12 mouse cellular contexts compared by ENCODE assay signal in genomic region chr13:3750756-3751155, GRCm38 (mm10). TPM values are rescaled to one million over a fixed set of nuclear protein-coding genes. Genes with fewer than 3 reads are reported as not detected.
DNase-seq lines count a peak whose midpoint lies in the region; ATAC-seq and TF ChIP-seq lines count a peak whose summit lies in the region.
"Had no signal": no experiment of that assay in that cellular context is flagged by ENCODE, and none has a peak within 500 bp of the region (broad histone marks: within the 10 kb centered on the region; RNA-seq: fewer than 3 reads in every experiment).

No protein-coding gene starts in this region.

- 50% methylated on average over 1 of the region's 1 CpGs for WGBS in heart, embryonic 15.5 days
- WGBS in liver, postnatal 0 days (ENCODE audit: insufficient replicate concordance), result 50% methylated on average over 1 of the region's 1 CpGs
- WGBS in stomach, postnatal 0 days, result 35% methylated on average over 1 of the region's 1 CpGs
- WGBS in forebrain, embryonic 14.5 days, result 91% methylated on average over 1 of the region's 1 CpGs

- H3K27me3 ChIP-seq in heart, embryonic 15.5 days, result no peaks in the 10 kb centered on the region
- no peaks in the 10 kb centered on the region for H3K27me3 ChIP-seq in liver, postnatal 0 days (ENCODE audit: insufficient read depth, low read length)
- H3K27me3 ChIP-seq in stomach, postnatal 0 days (ENCODE audit: control insufficient read depth, insufficient read depth, low read length), result no peaks in the 10 kb centered on the region
- H3K27me3 ChIP-seq in forebrain, embryonic 14.5 days (replicated peaks; ENCODE audit: control insufficient read depth, insufficient read depth, low read length), result no peaks in the 10 kb centered on the region
- H3K27me3 ChIP-seq: midbrain, embryonic 12.5 days had no signal

- H3K4me1 ChIP-seq in heart, embryonic 15.5 days (replicated peaks), result peaks cover 11% of the 10 kb centered on the region
- peaks cover 6% of the 10 kb centered on the region for H3K4me1 ChIP-seq in liver, postnatal 0 days (ENCODE audit: insufficient read depth)
- H3K4me1 ChIP-seq in stomach, postnatal 0 days (replicated peaks; ENCODE audit: control insufficient read depth, insufficient read depth), result peaks cover 9% of the 10 kb centered on the region; the same call in 1 of the 2 replicates
- H3K4me1 ChIP-seq in forebrain, embryonic 14.5 days (ENCODE audit: control insufficient read depth, insufficient read depth, low read length), result no peaks in the 10 kb centered on the region

- no peak overlapping the region for H3K9ac ChIP-seq in heart, embryonic 15.5 days
- H3K9ac ChIP-seq in liver, postnatal 0 days (replicated peaks), result no peak overlapping the region
- no peak overlapping the region for H3K9ac ChIP-seq in stomach, postnatal 0 days (ENCODE audit: low read length)
- H3K9ac ChIP-seq in forebrain, embryonic 14.5 days (ENCODE audit: low read length), result no peak overlapping the region
- H3K9ac ChIP-seq: forebrain, postnatal 0 days; midbrain, embryonic 12.5 days had no signal

- H3K9me3 ChIP-seq in heart, embryonic 15.5 days (replicated peaks), result no peaks in the 10 kb centered on the region
- H3K9me3 ChIP-seq in liver, postnatal 0 days (ENCODE audit: low read length), result no peaks in the 10 kb centered on the region
- no peaks in the 10 kb centered on the region for H3K9me3 ChIP-seq in stomach, postnatal 0 days (ENCODE audit: control insufficient read depth, low read length)
- no peaks in the 10 kb centered on the region for H3K9me3 ChIP-seq in forebrain, embryonic 14.5 days (replicated peaks; ENCODE audit: control insufficient read depth, low read length)
- H3K9me3 ChIP-seq: midbrain, embryonic 12.5 days had no signal

- 0 out of 2 replicates have a peak overlapping the region, but pooled peaks have one; percentile 13 for H3K27ac ChIP-seq in heart, embryonic 15.5 days
- H3K27ac ChIP-seq in liver, postnatal 0 days (ENCODE audit: low read depth), result no peak overlapping the region
- peak overlapping the region; percentile 25 for H3K27ac ChIP-seq in stomach, postnatal 0 days (replicated peaks)
- no peak overlapping the region for H3K27ac ChIP-seq in forebrain, embryonic 14.5 days (ENCODE audit: low read depth, low read length)
- H3K27ac ChIP-seq: midbrain, embryonic 12.5 days had no signal

- DNase-seq in urinary bladder, postnatal 25 days (ENCODE audit: low spot score), result peak; percentile 26
- DNase-seq in urinary bladder, postnatal 10 days (ENCODE audit: low spot score), result no peak
- no peak for DNase-seq in liver, postnatal 0 days
- peak; percentile 36 for DNase-seq in stomach, postnatal 0 days (ENCODE audit: low spot score)
- no peak for DNase-seq in layer of hippocampus, postnatal 36 days
- DNase-seq in forebrain, embryonic 14.5 days (ENCODE audit: low spot score), result no peak
- DNase-seq: cerebellum, adult 18-20 months; forebrain, postnatal 0 days; spleen, adult 18-20 months had no signal

- TF ChIP-seq CTCF in liver, postnatal 0 days (IDR thresholded peaks at IDR 0.05; ENCODE audit: low read depth), result no peak
- no peak for TF ChIP-seq CTCF in stomach, postnatal 0 days (IDR thresholded peaks at IDR 0.05; ENCODE audit: low read depth)

- H3K36me3 ChIP-seq in heart, embryonic 15.5 days, result no peaks in the 10 kb centered on the region
- H3K36me3 ChIP-seq in liver, postnatal 0 days (replicated peaks; ENCODE audit: insufficient read depth, low read length), result no peaks in the 10 kb centered on the region
- no peaks in the 10 kb centered on the region for H3K36me3 ChIP-seq in stomach, postnatal 0 days (ENCODE audit: control insufficient read depth, insufficient read depth, low read length)
- no peaks in the 10 kb centered on the region for H3K36me3 ChIP-seq in forebrain, embryonic 14.5 days (ENCODE audit: control insufficient read depth, insufficient read depth, low read length)
- H3K36me3 ChIP-seq: midbrain, embryonic 12.5 days had no signal

- peak; percentile 53 for ATAC-seq in heart, embryonic 15.5 days (replicated peaks; ENCODE audit: insufficient number of reproducible peaks, insufficient read depth, low FRiP score, low read depth)
- ATAC-seq in liver, postnatal 0 days, result peak; percentile 49
- ATAC-seq in stomach, postnatal 0 days (ENCODE audit: low FRiP score, low TSS enrichment), result peak; percentile 51
- no peak for ATAC-seq in activated CD4-positive, CD25-positive, alpha-beta regulatory T cell, adult 4 months
- no peak for ATAC-seq in forebrain, embryonic 14.5 days
- ATAC-seq: forebrain, postnatal 0 days had no signal

- TF ChIP-seq EP300 in liver, postnatal 0 days (IDR thresholded peaks at IDR 0.05; ENCODE audit: low read depth), result no peak
- TF ChIP-seq EP300 in stomach, postnatal 0 days (optimal IDR thresholded peaks at IDR 0.05), result no peak

- H3K4me3 ChIP-seq in heart, embryonic 15.5 days, result no peak overlapping the region
- no peak overlapping the region for H3K4me3 ChIP-seq in liver, postnatal 0 days (ENCODE audit: low read depth, low read length)
- H3K4me3 ChIP-seq in stomach, postnatal 0 days (ENCODE audit: low read depth, low read length), result no peak overlapping the region
- H3K4me3 ChIP-seq in forebrain, embryonic 14.5 days (ENCODE audit: low read depth, low read length), result no peak overlapping the region
- H3K4me3 ChIP-seq: midbrain, embryonic 12.5 days had no signal

- no peak overlapping the region for H3K4me2 ChIP-seq in heart, embryonic 15.5 days
- H3K4me2 ChIP-seq in liver, postnatal 0 days (ENCODE audit: low read depth, low read length), result no peak overlapping the region
- H3K4me2 ChIP-seq in stomach, postnatal 0 days (replicated peaks; ENCODE audit: low read depth), result no peak overlapping the region
- H3K4me2 ChIP-seq in forebrain, embryonic 14.5 days (ENCODE audit: low read length), result no peak overlapping the region
- H3K4me2 ChIP-seq: midbrain, embryonic 12.5 days had no signal

RNA-seq across cellular contexts. Expression of gene Calml3, which starts 53.4 kb away (rescaled TPM):
- polyA plus RNA-seq in heart, embryonic 15.5 days (2015; fragmentation: Nextera tagmentation; extraction: Ambion mirVana), result 0.37 TPM in 1 of 2 replicates, not detected in the other
- polyA plus RNA-seq in liver, postnatal 0 days (2015; fragmentation: Nextera tagmentation; extraction: Ambion mirVana), result not detected in 2 replicates
- polyA plus RNA-seq in stomach, postnatal 0 days (2015; fragmentation: Nextera tagmentation; extraction: Ambion mirVana), result 40.0 and 44.6 TPM in 2 replicates
- not detected for total RNA-seq in layer of hippocampus, postnatal 36 days (2021)
- not detected for polyA plus RNA-seq in activated CD4-positive, CD25-positive, alpha-beta regulatory T cell, adult 4 months (2017; shearing (Covaris generic))
- polyA plus RNA-seq in forebrain, embryonic 14.5 days (2014; fragmentation: Nextera tagmentation; extraction: Ambion mirVana), result not detected in 2 replicates
- total RNA-seq: forebrain, postnatal 0 days had no signal
- polyA plus RNA-seq: forebrain, postnatal 0 days; midbrain, embryonic 12.5 days had no signal

Comparison
In these comparisons a context has a peak if more than half of its experiments do, and no peak if none do; other contexts are left out.
1. DNase-seq: peak in urinary bladder, postnatal 25 days (single experiment) and stomach, postnatal 0 days (single experiment); none in urinary bladder, postnatal 10 days (single experiment), liver, postnatal 0 days (single experiment), layer of hippocampus, postnatal 36 days (0 of 2) and forebrain, embryonic 14.5 days (single experiment).
2. ATAC-seq: peak in heart, embryonic 15.5 days (single experiment), liver, postnatal 0 days (single experiment) and stomach, postnatal 0 days (single experiment); none in activated CD4-positive, CD25-positive, alpha-beta regulatory T cell, adult 4 months (single experiment) and forebrain, embryonic 14.5 days (single experiment).
3. H3K27ac ChIP-seq: peak in heart, embryonic 15.5 days (single experiment) and stomach, postnatal 0 days (single experiment); none in liver, postnatal 0 days (single experiment) and forebrain, embryonic 14.5 days (single experiment).
4. RNA of gene Calml3, which starts 53.4 kb away (polyA plus RNA-seq): 40.0 to 44.6 TPM in stomach, postnatal 0 days; 0.37 TPM in heart, embryonic 15.5 days, not detected in liver, postnatal 0 days, not detected in activated CD4-positive, CD25-positive, alpha-beta regulatory T cell, adult 4 months and not detected in forebrain, embryonic 14.5 days; every median in the first group is over 10 times any median in the second.